Mouse (Mus musculus): ENCODE data around the gene Olfr209.

GRCm38 (mm10) chr16:59407032-59407431, 43.2 kb upstream of the Olfr209 start, which contains the start of gene Gabrr3:
- TF ChIP-seq CTCF (IDR thresholded peaks at IDR 0.05; ENCODE audit: low read depth) (no peak), EP300 (IDR thresholded peaks at IDR 0.05; ENCODE audit: low read depth) (no peak)

All from liver, embryonic 14.5 days (tissue).